Mouse (Mus musculus) embryonic facial prominence, embryonic 14.5 days (tissue): ENCODE results near the gene Cmtr1. TPM values are rescaled to one million over a fixed set of nuclear protein-coding genes. Genes with fewer than 3 reads are reported as not detected.

Experiments
- ATAC-seq: fragments of 200-750 bp; cut with Nextera tagmentation; 2 replicates; pipeline ENCODE4 v1.8.0; 2017; ENCODE audit warnings: low read depth, moderate number of reproducible peaks, moderate TSS enrichment
- DNase-seq: peaks from one replicate; pipeline ENCODE4 v3.0.0-alpha.2; 2015; ENCODE audit warnings: low spot score
- H3K27ac ChIP-seq: fragments of 300-500 bp; sonication (generic); replicated peaks from 2 replicates; pipeline ENCODE4 v1.5.1; 2014; ENCODE audit warnings: low read depth, mild to moderate bottlenecking, low read length, moderate library complexity
- H3K27me3 ChIP-seq: fragments of 300-500 bp; sonication (generic); replicated peaks from 2 replicates; pipeline ENCODE4 v1.6.1; 2014; ENCODE audit warnings: low read length; ENCODE audit not compliant: control insufficient read depth, insufficient read depth
- H3K36me3 ChIP-seq: fragments of 300-500 bp; sonication (generic); 2 replicates; pipeline ENCODE4 v1.6.1; 2014; ENCODE audit warnings: low read length, mixed read lengths; ENCODE audit not compliant: control insufficient read depth, insufficient read depth
- H3K4me1 ChIP-seq: fragments of 300-500 bp; sonication (generic); 2 replicates; pipeline ENCODE4 v1.6.1; 2014; ENCODE audit warnings: antibody characterized with exemption, low read length; ENCODE audit not compliant: control insufficient read depth, insufficient read depth
- H3K4me2 ChIP-seq: fragments of 300-500 bp; sonication (generic); 2 replicates; pipeline ENCODE4 v1.6.1; 2014; ENCODE audit warnings: low read depth, mild to moderate bottlenecking, low read length, moderate library complexity, mixed read lengths
- H3K4me3 ChIP-seq: fragments of 300-500 bp; sonication (generic); 2 replicates; pipeline ENCODE4 v1.5.1; 2014; ENCODE audit warnings: low read depth, mild to moderate bottlenecking, low read length
- H3K9ac ChIP-seq: fragments of 300-500 bp; sonication (generic); 2 replicates; pipeline ENCODE4 v1.6.1; 2014; ENCODE audit warnings: low read depth, mild to moderate bottlenecking, low read length, moderate library complexity, mixed read lengths
- H3K9me3 ChIP-seq: fragments of 300-500 bp; sonication (generic); 2 replicates; pipeline ENCODE4 v1.6.1; 2016; ENCODE audit warnings: low read length; ENCODE audit not compliant: control insufficient read depth
- WGBS: fragments of 180-500 bp; shearing (Covaris S2); extraction: QIAGEN DNeasy Blood & Tissue Kit; methylation state at CpG from one replicate; pipeline ENCODE4 v1.1.7; 2014; 5-methylcytosine and 5-hydroxymethylcytosine counted together
- polyA plus RNA-seq: library from polyadenylated mRNA; unstranded; fragments of >200 nt; fragmentation: Nextera tagmentation; extraction: Ambion mirVana; gene quantifications from 2 replicates; pipeline ENCODE4 v1.2.1, GENCODE M21; 2014

Gene Cmtr1
- polyA plus RNA-seq, 1 experiment from 2014 or later = 88.9 TPM

DNA sequence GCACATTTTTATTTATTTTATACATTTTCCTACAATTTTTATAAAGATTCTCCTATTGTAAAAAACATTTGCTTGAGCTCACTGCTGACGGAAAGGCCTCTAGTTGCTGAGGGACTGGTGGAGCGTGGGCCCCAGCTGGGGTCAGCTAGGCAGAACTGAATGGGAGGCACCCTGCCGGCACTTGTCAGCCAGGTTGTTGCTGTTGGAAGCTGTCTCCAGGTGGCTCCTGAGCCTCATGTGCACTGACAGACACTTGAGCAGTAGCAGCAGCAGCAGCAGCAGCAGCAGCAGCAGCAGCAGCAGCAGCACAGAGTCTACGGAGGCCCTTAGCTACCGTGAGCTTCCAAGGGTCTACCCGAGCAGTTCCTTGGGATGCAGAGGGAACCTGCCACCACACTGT lies 27.0 kb downstream of the Cmtr1 start:
- no peaks in the 10 kb centered on the region for H3K4me1 ChIP-seq
- no peak overlapping the region for H3K27ac ChIP-seq
- H3K27me3 ChIP-seq = no peaks in the 10 kb centered on the region
- no peak for DNase-seq
- WGBS = 78% methylated on average over 6 of the region's 6 CpGs
- H3K9me3 ChIP-seq = no peaks in the 10 kb centered on the region
- no peak for ATAC-seq
- H3K36me3 ChIP-seq = peaks cover 89% of the 10 kb centered on the region
- no peak overlapping the region for H3K4me3 ChIP-seq
- H3K4me2 ChIP-seq = no peak overlapping the region
- H3K9ac ChIP-seq = no peak overlapping the region

DNA sequence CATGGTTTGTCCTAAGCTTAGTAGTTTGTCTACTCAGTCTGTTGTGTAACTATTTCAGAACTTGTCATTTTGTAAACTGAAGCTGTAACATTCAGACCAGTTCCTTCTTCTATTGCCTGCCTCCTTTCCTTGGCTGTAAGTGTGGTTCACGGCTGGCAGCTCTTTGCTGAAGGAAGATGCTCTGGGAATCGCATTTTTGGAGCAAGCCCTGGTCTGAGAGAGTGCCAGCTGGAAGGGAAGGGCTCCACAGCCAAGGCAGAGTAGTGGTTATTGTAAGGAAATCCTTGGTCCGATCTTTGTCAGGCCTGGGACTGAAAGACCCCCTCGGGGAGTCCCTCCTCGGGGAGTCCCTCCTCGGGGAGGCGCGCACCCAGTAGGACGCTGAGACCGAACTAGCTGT lies 28.2 kb downstream of the Cmtr1 start:
- no peaks in the 10 kb centered on the region for H3K9me3 ChIP-seq
- 92% methylated on average over 10 of the region's 10 CpGs for WGBS
- H3K4me3 ChIP-seq = no peak overlapping the region
- H3K9ac ChIP-seq = no peak overlapping the region
- ATAC-seq = no peak
- no peak overlapping the region for H3K4me2 ChIP-seq
- DNase-seq = no peak
- H3K27me3 ChIP-seq = no peaks in the 10 kb centered on the region
- H3K36me3 ChIP-seq = peaks cover 79% of the 10 kb centered on the region
- H3K27ac ChIP-seq = no peak overlapping the region
- H3K4me1 ChIP-seq = no peaks in the 10 kb centered on the region

DNA sequence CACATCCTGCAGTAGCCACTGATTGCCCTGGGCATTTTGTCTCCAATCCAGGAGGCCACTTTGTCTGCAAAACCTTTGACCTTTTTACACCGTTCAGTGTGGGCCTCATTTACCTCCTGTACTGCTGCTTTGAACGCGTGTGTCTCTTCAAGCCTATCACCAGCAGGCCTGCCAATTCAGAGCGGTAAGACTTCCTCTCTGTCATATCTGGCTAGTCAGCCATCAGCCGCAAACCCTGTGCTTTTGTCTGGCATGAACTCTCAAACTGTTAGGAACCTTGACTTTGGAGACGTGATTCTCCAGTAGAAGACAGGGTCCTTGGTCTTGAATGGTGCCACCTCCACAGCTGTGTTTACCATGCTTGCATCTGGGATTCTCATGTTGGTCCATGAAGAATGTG lies 29.9 kb downstream of the Cmtr1 start:
- no peak overlapping the region for H3K4me3 ChIP-seq
- peaks cover 79% of the 10 kb centered on the region for H3K36me3 ChIP-seq
- H3K27ac ChIP-seq = no peak overlapping the region
- H3K4me1 ChIP-seq = no peaks in the 10 kb centered on the region
- H3K9me3 ChIP-seq = no peaks in the 10 kb centered on the region
- H3K27me3 ChIP-seq = no peaks in the 10 kb centered on the region
- no peak overlapping the region for H3K4me2 ChIP-seq
- DNase-seq = no peak
- H3K9ac ChIP-seq = no peak overlapping the region
- 79% methylated on average over 6 of the region's 6 CpGs for WGBS
- no peak for ATAC-seq

DNA sequence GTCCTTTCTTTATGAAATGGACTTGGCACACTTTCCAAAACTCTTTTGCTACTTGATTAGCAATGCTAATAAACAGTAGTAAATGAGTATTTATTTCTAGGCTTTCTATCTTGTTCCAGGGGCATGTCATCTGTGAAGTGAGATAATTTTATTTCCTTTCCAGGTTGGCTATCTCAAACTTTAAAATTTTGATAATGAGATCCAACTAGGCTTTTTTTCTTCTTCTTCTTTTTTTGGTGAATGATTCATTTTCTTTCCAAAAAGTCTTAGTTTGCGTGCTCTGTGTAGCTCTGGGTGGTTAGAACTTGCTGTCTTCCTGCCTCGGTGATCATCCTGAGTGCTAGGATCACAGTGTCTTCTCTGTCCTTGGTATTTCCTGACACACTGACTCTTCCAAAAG lies 32.4 kb downstream of the Cmtr1 start:
- WGBS = 93% methylated on average over 2 of the region's 2 CpGs
- H3K9me3 ChIP-seq = no peaks in the 10 kb centered on the region
- no peaks in the 10 kb centered on the region for H3K27me3 ChIP-seq
- H3K27ac ChIP-seq = no peak overlapping the region
- ATAC-seq = no peak
- H3K4me1 ChIP-seq = no peaks in the 10 kb centered on the region
- peaks cover 79% of the 10 kb centered on the region for H3K36me3 ChIP-seq
- H3K4me2 ChIP-seq = no peak overlapping the region
- DNase-seq = no peak
- no peak overlapping the region for H3K9ac ChIP-seq
- no peak overlapping the region for H3K4me3 ChIP-seq

DNA sequence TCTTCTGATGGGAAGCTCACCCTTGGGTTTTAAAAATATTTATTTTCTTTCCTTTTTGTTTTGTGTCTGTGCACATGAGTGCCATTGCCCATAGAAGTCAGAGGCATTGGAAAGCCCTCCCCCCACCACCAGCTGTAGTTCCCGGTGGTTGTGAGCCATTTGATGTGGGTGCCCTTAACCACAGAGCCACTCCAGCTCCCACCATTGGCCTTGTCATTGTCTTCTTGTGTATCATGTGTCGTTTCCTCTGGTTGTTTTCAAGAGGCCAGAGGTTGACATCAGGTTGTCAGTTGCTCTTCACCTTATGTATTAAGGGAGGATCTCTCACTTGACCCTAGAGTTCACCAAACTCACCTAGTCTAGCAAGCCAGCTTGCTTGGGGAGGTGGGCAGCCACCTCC lies 33.2 kb downstream of the Cmtr1 start:
- Histone ChIP-seq H3K9ac (no peak overlapping the region), H3K36me3 (peaks cover 77% of the 10 kb centered on the region), H3K27ac (no peak overlapping the region), H3K4me3 (no peak overlapping the region), H3K9me3 (no peaks in the 10 kb centered on the region), H3K4me1 (no peaks in the 10 kb centered on the region), H3K27me3 (no peaks in the 10 kb centered on the region), H3K4me2 (no peak overlapping the region)
- ATAC-seq = no peak
- DNase-seq = no peak
- 71% methylated on average over 2 of the region's 2 CpGs for WGBS

DNA sequence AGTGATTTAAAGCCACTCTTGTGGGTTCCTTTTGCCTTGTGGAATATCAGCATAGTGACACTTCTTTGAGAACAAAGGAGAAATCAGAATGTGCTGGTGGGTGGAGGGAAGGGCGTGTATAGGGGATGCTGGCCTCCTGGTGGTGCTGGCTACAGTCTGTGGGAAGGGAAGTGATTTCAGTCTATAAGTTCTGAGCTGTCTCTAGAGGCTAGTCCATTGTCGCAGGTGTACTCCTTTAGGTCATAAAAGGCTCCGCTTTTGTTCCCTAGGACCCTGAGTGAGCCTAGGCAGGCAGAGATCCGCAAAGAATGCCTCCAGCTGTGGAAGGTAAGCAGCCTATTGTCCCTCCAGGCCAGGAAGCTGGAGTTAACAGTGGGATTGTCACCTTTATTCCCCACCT lies 34.1 kb downstream of the Cmtr1 start:
- H3K9me3 ChIP-seq = no peaks in the 10 kb centered on the region
- 85% methylated on average over 4 of the region's 4 CpGs for WGBS
- H3K27me3 ChIP-seq = no peaks in the 10 kb centered on the region
- H3K4me1 ChIP-seq = no peaks in the 10 kb centered on the region
- DNase-seq (no peak), ATAC-seq (no peak)
- H3K4me2 ChIP-seq = no peak overlapping the region
- H3K27ac ChIP-seq = no peak overlapping the region
- no peak overlapping the region for H3K9ac ChIP-seq
- H3K4me3 ChIP-seq = no peak overlapping the region
- peaks cover 82% of the 10 kb centered on the region for H3K36me3 ChIP-seq

DNA sequence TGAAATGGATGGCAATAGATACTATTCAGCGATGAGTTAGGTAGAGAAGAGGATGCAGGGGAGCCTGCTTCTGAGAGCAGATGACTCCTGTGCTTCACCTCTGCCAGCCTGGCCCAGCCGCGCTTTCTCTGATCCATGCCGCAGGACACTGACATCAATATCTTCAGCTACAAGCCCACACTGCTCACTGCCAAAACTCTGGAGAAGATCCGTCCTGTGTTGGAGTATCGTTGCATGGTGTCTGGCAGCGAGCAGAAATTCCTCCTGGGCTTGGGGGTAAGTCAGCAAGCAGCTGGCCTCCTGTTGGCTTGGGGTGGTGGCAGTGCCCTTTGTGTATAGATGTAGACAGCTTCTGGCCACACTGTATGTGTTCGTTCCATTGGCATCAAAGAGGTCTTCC lies 36.5 kb downstream of the Cmtr1 start:
- no peak for ATAC-seq
- WGBS = 98% methylated on average over 8 of the region's 8 CpGs
- H3K4me1 ChIP-seq = no peaks in the 10 kb centered on the region
- no peaks in the 10 kb centered on the region for H3K9me3 ChIP-seq
- H3K9ac ChIP-seq = no peak overlapping the region
- no peak overlapping the region for H3K27ac ChIP-seq
- no peak overlapping the region for H3K4me2 ChIP-seq
- no peak overlapping the region for H3K4me3 ChIP-seq
- H3K36me3 ChIP-seq = peaks cover 82% of the 10 kb centered on the region
- H3K27me3 ChIP-seq = no peaks in the 10 kb centered on the region
- no peak for DNase-seq

DNA sequence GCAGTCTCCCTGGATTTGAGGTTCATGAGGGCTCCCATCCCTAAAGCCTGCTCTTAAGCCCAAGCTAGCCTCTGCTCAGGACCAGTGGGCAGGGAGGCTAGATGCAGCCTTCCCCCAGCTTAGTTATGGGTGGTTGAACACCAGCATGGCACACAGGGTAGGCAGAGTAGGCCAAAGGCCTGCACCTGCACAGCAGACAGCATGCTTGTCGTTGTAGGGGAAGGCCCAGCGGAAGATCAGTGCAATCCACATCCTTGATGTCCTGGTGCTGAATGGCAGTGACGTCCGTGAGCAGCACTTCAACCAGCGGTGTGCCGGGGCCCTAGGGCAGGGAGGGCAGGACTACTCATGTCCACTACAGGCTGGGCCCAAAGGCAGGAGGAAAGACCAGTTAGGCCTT lies 38.0 kb downstream of the Cmtr1 start:
- no peak for ATAC-seq
- H3K4me3 ChIP-seq = no peak overlapping the region

DNA sequence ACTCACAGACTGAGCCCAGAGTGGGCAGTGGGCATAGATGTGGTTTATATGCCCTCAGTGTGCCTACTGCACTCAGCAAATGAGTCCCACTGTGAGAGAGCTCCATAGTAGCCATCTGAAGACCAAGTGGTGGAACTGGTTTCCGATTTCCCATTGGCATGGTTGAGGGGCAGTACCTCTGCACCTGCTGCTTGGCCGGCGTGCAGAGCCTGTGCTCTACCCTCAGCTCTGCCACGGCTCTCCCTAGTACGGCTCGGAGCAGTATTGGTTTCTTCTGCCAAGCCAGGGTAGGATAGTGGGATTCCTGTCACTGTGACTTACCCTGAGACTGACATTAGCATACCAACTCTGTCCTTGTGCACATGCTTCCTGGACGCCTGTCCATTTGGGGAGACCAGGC lies 40.2 kb downstream of the Cmtr1 start:
- H3K9ac ChIP-seq = no peak overlapping the region
- no peaks in the 10 kb centered on the region for H3K9me3 ChIP-seq
- H3K27ac ChIP-seq = no peak overlapping the region
- no peak overlapping the region for H3K4me3 ChIP-seq
- peaks cover 83% of the 10 kb centered on the region for H3K36me3 ChIP-seq
- H3K4me2 ChIP-seq = no peak overlapping the region
- 92% methylated on average over 7 of the region's 7 CpGs for WGBS
- H3K4me1 ChIP-seq = no peaks in the 10 kb centered on the region
- H3K27me3 ChIP-seq = no peaks in the 10 kb centered on the region
- DNase-seq (no peak), ATAC-seq (no peak)

More for the DNA sequence above, 38.0 kb downstream of the Cmtr1 start:
- WGBS = 82% methylated on average over 6 of the region's 6 CpGs
- Histone ChIP-seq H3K9ac (no peak overlapping the region), H3K27me3 (no peaks in the 10 kb centered on the region), H3K4me1 (no peaks in the 10 kb centered on the region), H3K4me2 (no peak overlapping the region), H3K9me3 (no peaks in the 10 kb centered on the region), H3K27ac (no peak overlapping the region), H3K36me3 (peaks cover 95% of the 10 kb centered on the region)
- DNase-seq = no peak
